Mouse (Mus musculus): ENCODE measurements around the gene Cnnm2. TPM values are rescaled to one million over a fixed set of nuclear protein-coding genes. Genes with fewer than 3 reads are reported as not detected.

Gene Cnnm2
- polyA plus RNA-seq, 1 experiment from 2014 or later: 4.0 TPM

GRCm38 (mm10) chr19:46843030-46843429 lies 81.6 kb downstream of the Cnnm2 start:
- H3K9me3 ChIP-seq: no peaks in the 10 kb centered on the region
- peaks cover 17% of the 10 kb centered on the region for H3K4me1 ChIP-seq (replicated peaks)
- no peak for DNase-seq (ENCODE audit: low spot score)
- WGBS: 75% methylated on average over 2 of the region's 2 CpGs
- H3K4me3 ChIP-seq: no peak overlapping the region
- no peak overlapping the region for H3K27ac ChIP-seq
- H3K27me3 ChIP-seq (ENCODE audit: insufficient read depth, poor library complexity, severe bottlenecking): no peaks in the 10 kb centered on the region
- no peaks in the 10 kb centered on the region for H3K36me3 ChIP-seq

DNA sequence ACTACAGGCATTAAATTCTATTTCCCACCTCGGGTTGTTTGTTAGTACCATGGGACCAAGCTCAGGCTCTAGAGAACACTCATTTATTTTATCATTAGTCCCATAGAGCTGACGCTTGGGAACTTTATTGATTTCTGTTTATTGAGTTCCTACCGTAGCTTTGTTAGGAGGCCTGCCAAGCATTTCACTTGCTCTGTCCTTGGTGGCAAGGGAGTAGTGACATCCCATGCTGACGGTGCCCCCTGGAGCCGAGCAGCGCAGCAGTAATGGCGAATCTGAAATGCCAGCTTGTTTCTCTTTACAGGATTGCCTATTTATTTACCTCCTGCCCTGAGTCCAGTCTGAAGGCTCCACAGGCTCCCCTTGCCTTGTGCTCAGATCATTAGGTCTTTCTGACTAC lies 84.7 kb downstream of the Cnnm2 start:
- Histone ChIP-seq H3K9me3 (no peaks in the 10 kb centered on the region), H3K27ac (no peak overlapping the region), H3K27me3 (ENCODE audit: insufficient read depth, poor library complexity, severe bottlenecking) (no peaks in the 10 kb centered on the region), H3K4me1 (replicated peaks) (peaks cover 16% of the 10 kb centered on the region), H3K4me3 (no peak overlapping the region), H3K36me3 (no peaks in the 10 kb centered on the region)
- 85% methylated on average over 7 of the region's 7 CpGs for WGBS
- no peak for DNase-seq (ENCODE audit: low spot score)

GRCm38 (mm10) chr19:46846459-46846858 lies 85.1 kb downstream of the Cnnm2 start:
- Histone ChIP-seq H3K27ac (no peak overlapping the region), H3K4me3 (no peak overlapping the region), H3K9me3 (no peaks in the 10 kb centered on the region), H3K27me3 (ENCODE audit: insufficient read depth, poor library complexity, severe bottlenecking) (no peaks in the 10 kb centered on the region), H3K4me1 (replicated peaks) (peaks cover 16% of the 10 kb centered on the region), H3K36me3 (no peaks in the 10 kb centered on the region)
- WGBS: 87% methylated on average over 5 of the region's 5 CpGs
- DNase-seq (ENCODE audit: low spot score): no peak

- H3K4me3 ChIP-seq: no peak overlapping the region
- H3K27ac ChIP-seq: no peak overlapping the region; the same call in 1 of the 2 replicates
- H3K36me3 ChIP-seq: no peaks in the 10 kb centered on the region
- DNase-seq (ENCODE audit: low spot score): no peak
- WGBS: 79% methylated on average over 14 of the region's 14 CpGs
- no peaks in the 10 kb centered on the region for H3K9me3 ChIP-seq
- peaks cover 16% of the 10 kb centered on the region for H3K4me1 ChIP-seq (replicated peaks)
- no peaks in the 10 kb centered on the region for H3K27me3 ChIP-seq (ENCODE audit: insufficient read depth, poor library complexity, severe bottlenecking)
Observed at GRCm38 (mm10) chr19:46848381-46849268, 87.2 kb downstream of the Cnnm2 start.

DNA sequence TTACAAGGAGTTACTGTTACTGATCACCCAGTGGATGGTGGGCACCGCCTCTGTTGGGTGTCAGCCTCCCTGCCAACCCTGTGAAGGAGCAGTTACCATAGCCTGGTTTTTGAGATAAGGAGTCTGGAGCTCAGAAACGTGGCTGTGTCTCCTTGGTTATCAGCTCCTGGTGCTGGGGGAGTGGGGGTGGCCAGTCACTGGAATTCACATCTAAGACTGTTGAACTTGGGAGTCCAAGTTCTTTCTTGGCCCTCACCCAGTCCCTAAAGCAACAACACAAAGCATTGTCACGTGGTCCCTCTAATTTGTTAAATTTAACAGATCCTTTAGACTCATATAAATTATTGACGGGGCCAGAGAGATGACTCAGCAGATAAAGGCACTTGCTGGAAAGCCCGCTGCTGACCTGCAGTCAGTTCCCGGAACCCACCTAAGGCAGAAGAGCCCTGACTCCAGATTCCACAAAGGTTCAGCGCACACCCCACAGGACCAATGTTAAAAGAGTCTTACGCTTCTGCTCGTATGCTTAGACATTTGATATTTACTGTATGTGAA lies 88.1 kb downstream of the Cnnm2 start:
- no peak for DNase-seq (ENCODE audit: low spot score)
- H3K9me3 ChIP-seq: no peaks in the 10 kb centered on the region
- no peak overlapping the region for H3K4me3 ChIP-seq
- 80% methylated on average over 9 of the region's 9 CpGs for WGBS
- H3K27me3 ChIP-seq (ENCODE audit: insufficient read depth, poor library complexity, severe bottlenecking): no peaks in the 10 kb centered on the region
- H3K27ac ChIP-seq: no peak overlapping the region
- peaks cover 21% of the 10 kb centered on the region for H3K4me1 ChIP-seq (replicated peaks)
- no peaks in the 10 kb centered on the region for H3K36me3 ChIP-seq

- DNase-seq (ENCODE audit: low spot score): no peak
- Histone ChIP-seq H3K9me3 (no peaks in the 10 kb centered on the region), H3K27ac (peak overlapping the region; percentile 42), H3K36me3 (no peaks in the 10 kb centered on the region), H3K4me1 (replicated peaks) (peaks cover 27% of the 10 kb centered on the region), H3K27me3 (ENCODE audit: insufficient read depth, poor library complexity, severe bottlenecking) (no peaks in the 10 kb centered on the region), H3K4me3 (no peak overlapping the region)
- 54% methylated on average over 6 of the region's 6 CpGs for WGBS
Observed at GRCm38 (mm10) chr19:46856232-46856631, 94.8 kb downstream of the Cnnm2 start.

GRCm38 (mm10) chr19:46856780-46857179 lies 95.4 kb downstream of the Cnnm2 start:
- no peak for DNase-seq (ENCODE audit: low spot score)
- Histone ChIP-seq H3K27me3 (ENCODE audit: insufficient read depth, poor library complexity, severe bottlenecking) (no peaks in the 10 kb centered on the region), H3K9me3 (no peaks in the 10 kb centered on the region), H3K4me3 (no peak overlapping the region), H3K27ac (peak overlapping the region; percentile 42), H3K4me1 (replicated peaks) (peaks cover 27% of the 10 kb centered on the region), H3K36me3 (no peaks in the 10 kb centered on the region)
- 32% methylated on average over 10 of the region's 10 CpGs for WGBS

DNA sequence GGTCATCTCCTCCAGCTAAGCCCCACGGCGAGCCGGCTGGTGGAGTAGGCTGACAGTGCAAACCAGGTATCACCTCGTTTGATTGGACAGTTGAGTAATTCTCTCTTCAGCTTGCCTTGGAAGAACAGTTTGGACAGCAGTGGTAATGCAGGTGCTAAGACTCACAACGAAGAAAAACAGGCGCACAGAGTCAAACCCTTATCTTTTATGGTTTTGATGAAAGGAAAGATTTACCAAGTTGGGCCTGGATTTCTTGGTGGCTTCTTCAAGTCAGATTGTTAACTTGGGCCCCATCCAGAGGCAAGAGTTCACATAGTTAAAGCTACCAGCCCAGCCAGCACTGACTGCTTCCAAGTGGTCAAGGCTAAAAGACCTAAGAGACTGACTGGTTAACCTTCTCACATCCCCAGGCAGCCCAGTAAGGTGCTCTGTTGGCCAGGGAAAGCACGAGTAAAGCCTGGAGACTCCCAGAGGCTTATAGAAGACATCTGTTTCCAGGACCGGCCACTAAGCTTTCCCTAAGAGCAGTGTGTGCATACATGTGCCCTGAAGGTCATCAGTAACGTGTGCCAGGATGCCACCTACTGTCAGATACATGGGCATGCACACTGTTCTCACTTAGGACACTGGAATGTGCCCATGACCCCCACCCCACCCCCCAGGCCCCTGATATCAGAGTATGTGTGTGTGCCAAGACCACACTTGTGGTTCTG lies 96.0 kb downstream of the Cnnm2 start:
- H3K36me3 ChIP-seq: no peaks in the 10 kb centered on the region
- H3K9me3 ChIP-seq: no peaks in the 10 kb centered on the region
- H3K27ac ChIP-seq: no peak overlapping the region
- no peak for DNase-seq (ENCODE audit: low spot score)
- no peak overlapping the region for H3K4me3 ChIP-seq
- H3K27me3 ChIP-seq (ENCODE audit: insufficient read depth, poor library complexity, severe bottlenecking): no peaks in the 10 kb centered on the region
- WGBS: 70% methylated on average over 9 of the region's 9 CpGs
- H3K4me1 ChIP-seq (replicated peaks): peaks cover 27% of the 10 kb centered on the region

- 87% methylated on average over 7 of the region's 7 CpGs for WGBS
- H3K4me3 ChIP-seq: no peak overlapping the region
- H3K27me3 ChIP-seq (ENCODE audit: insufficient read depth, poor library complexity, severe bottlenecking): no peaks in the 10 kb centered on the region
- no peaks in the 10 kb centered on the region for H3K36me3 ChIP-seq
- no peak overlapping the region for H3K27ac ChIP-seq
- DNase-seq (ENCODE audit: low spot score): no peak
- H3K4me1 ChIP-seq (replicated peaks): peaks cover 27% of the 10 kb centered on the region
- H3K9me3 ChIP-seq: no peaks in the 10 kb centered on the region
Observed at GRCm38 (mm10) chr19:46858200-46858599, 96.8 kb downstream of the Cnnm2 start.

DNA sequence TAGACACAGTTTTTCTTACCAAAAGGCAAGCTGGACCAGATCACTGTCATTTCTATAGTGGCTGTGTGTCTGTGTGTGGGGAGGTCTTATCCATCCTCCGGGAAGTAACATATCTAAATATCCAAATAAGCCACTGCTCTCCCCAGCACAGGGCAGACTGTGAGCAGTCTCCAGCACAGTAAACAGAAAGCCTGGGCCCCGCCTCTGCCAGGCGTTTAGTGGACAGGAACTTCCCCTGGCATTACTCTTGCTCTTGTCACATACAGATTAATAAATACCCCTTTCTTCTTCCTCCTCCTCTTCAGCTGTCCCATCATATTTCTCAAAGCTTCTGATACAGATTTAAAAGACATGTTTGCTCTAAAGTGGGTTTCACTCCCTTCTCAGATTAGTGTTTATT lies 101.2 kb downstream of the Cnnm2 start:
- H3K9me3 ChIP-seq: no peaks in the 10 kb centered on the region
- no peak overlapping the region for H3K27ac ChIP-seq
- no peak overlapping the region for H3K4me3 ChIP-seq
- no peaks in the 10 kb centered on the region for H3K36me3 ChIP-seq
- peaks cover under 1% of the 10 kb centered on the region for H3K4me1 ChIP-seq (replicated peaks)
- DNase-seq (ENCODE audit: low spot score): no peak
- 70% methylated on average over 3 of the region's 3 CpGs for WGBS
- H3K27me3 ChIP-seq (ENCODE audit: insufficient read depth, poor library complexity, severe bottlenecking): no peaks in the 10 kb centered on the region

- 89% methylated on average over 17 of the region's 17 CpGs for WGBS
- Histone ChIP-seq H3K27ac (no peak overlapping the region), H3K27me3 (ENCODE audit: insufficient read depth, poor library complexity, severe bottlenecking) (no peaks in the 10 kb centered on the region), H3K36me3 (no peaks in the 10 kb centered on the region), H3K4me3 (no peak overlapping the region), H3K9me3 (no peaks in the 10 kb centered on the region), H3K4me1 (replicated peaks) (no peaks in the 10 kb centered on the region; the same call in 1 of the 2 replicates)
- DNase-seq (ENCODE audit: low spot score): no peak
Observed at GRCm38 (mm10) chr19:46863236-46863927, 102.0 kb downstream of the Cnnm2 start.

DNA sequence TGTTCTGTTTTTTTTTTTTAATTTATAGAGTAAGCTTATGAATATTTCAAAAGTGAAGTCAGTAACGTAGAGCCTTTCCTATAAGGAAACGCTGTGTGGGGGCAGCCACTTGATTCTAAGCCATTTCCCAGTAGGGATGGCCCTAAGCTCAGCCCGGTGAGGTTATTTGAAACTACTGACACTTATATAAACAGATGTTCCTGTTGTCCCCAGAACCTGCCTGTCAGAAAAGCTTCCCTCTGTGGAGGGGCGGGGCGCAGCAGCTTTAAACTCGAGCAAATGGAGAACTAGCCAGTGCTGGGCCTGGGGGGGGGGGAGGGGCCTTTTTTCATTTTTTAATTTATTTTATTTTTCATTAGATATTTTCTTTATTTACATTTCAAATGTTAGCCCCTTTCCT lies 102.7 kb downstream of the Cnnm2 start:
- no peak overlapping the region for H3K4me3 ChIP-seq
- 61% methylated on average over 6 of the region's 6 CpGs for WGBS

More for the DNA sequence above, 102.7 kb downstream of the Cnnm2 start:
- Histone ChIP-seq H3K27ac (no peak overlapping the region), H3K27me3 (ENCODE audit: insufficient read depth, poor library complexity, severe bottlenecking) (no peaks in the 10 kb centered on the region), H3K36me3 (no peaks in the 10 kb centered on the region), H3K9me3 (no peaks in the 10 kb centered on the region), H3K4me1 (replicated peaks) (no peaks in the 10 kb centered on the region; the same call in 1 of the 2 replicates)
- no peak for DNase-seq (ENCODE audit: low spot score)

Data from hindbrain, embryonic 10.5 days (tissue).